Mouse (Mus musculus) lung, postnatal 0 days (tissue): Measurements from ENCODE around the gene C130026I21Rik. TPM values are rescaled to one million over a fixed set of nuclear protein-coding genes. Genes with fewer than 3 reads are reported as not detected.
"Not testable (repeated sequence)": the region's sequence is repeated elsewhere in the genome, so short reads cannot be mapped to it uniquely, and the experiment has no call there.

Experiments used
- ATAC-seq: fragments of 200-750 bp; cut with Nextera tagmentation; 2 replicates; pipeline ENCODE4 v1.8.0; 2017; ENCODE audit warnings: moderate library complexity
- DNase-seq: peaks from one replicate; pipeline ENCODE4 v3.0.0-alpha.2; 2016; ENCODE audit warnings: low spot score
- H3K27ac ChIP-seq: fragments of 300-500 bp; sonication (generic); 2 replicates; pipeline ENCODE4 v1.5.1; 2014; ENCODE audit warnings: antibody characterized with exemption, mild to moderate bottlenecking, low read length, mixed read lengths
- H3K27me3 ChIP-seq: fragments of 300-500 bp; sonication (generic); replicated peaks from 2 replicates; pipeline ENCODE4 v1.6.1; 2014; ENCODE audit warnings: low read length, mixed read lengths; ENCODE audit not compliant: insufficient read depth
- H3K36me3 ChIP-seq: fragments of 300-500 bp; sonication (generic); 2 replicates; pipeline ENCODE4 v1.6.1; 2014; ENCODE audit warnings: low read length, mixed read lengths; ENCODE audit not compliant: insufficient read depth
- H3K4me1 ChIP-seq: fragments of 300-500 bp; sonication (generic); 2 replicates; pipeline ENCODE4 v1.6.1; 2014; ENCODE audit warnings: antibody characterized with exemption, low read depth, low read length, mixed read lengths; ENCODE audit not compliant: insufficient read depth
- H3K4me2 ChIP-seq: fragments of 300-500 bp; sonication (generic); replicated peaks from 2 replicates; pipeline ENCODE4 v1.6.1; 2014; ENCODE audit warnings: low read depth, mild to moderate bottlenecking, low read length, moderate library complexity, mixed read lengths
- H3K4me3 ChIP-seq: fragments of 300-500 bp; sonication (generic); 2 replicates; pipeline ENCODE4 v1.5.1; 2014; ENCODE audit warnings: low read depth, low read length
- H3K9ac ChIP-seq: fragments of 300-500 bp; sonication (generic); replicated peaks from 2 replicates; pipeline ENCODE4 v1.6.1; 2014; ENCODE audit warnings: low read depth, mild to moderate bottlenecking
- H3K9me3 ChIP-seq: fragments of 300-500 bp; sonication (generic); 2 replicates; pipeline ENCODE4 v1.6.1; 2016; ENCODE audit warnings: low read length, mixed read lengths
- WGBS: fragments of 180-500 bp; shearing (Covaris S2); extraction: QIAGEN DNeasy Blood & Tissue Kit; methylation state at CpG from one replicate; pipeline ENCODE4 v1.1.7; 2014; 5-methylcytosine and 5-hydroxymethylcytosine counted together
- polyA plus RNA-seq: library from polyadenylated mRNA; unstranded; fragments of >200 nt; fragmentation: Nextera tagmentation; extraction: Ambion mirVana; gene quantifications from 2 replicates; pipeline ENCODE4 v1.2.1, GENCODE M21; 2015

The C130026I21Rik gene
- polyA plus RNA-seq, 1 experiment from 2014 or later: 0.72 TPM

DNA sequence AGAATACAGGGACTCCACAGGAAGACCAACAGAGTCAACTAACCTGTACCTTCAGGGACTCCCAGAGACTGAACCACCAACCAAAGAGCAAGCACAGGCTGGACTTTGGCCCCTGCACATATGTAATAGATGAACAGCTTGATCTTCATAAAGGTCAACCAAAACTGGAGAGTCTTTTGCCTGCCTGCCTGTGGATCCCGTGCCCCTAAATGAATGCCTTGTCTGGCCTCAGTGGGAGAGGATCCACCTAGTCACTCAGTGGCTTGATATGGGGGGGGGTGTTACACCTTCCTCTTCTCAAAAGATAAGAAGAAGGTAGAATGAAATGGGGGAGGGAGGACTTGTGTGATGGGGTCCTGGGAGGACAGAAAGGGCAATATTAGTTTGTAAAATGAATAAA lies 262.6 kb downstream of the C130026I21Rik start:
- not testable (repeated sequence) for H3K27me3 ChIP-seq, H3K9me3 ChIP-seq, DNase-seq, ATAC-seq, H3K4me2 ChIP-seq, H3K4me3 ChIP-seq, H3K9ac ChIP-seq, H3K36me3 ChIP-seq, H3K4me1 ChIP-seq, H3K27ac ChIP-seq
- 57% methylated on average over 1 of the region's 1 CpGs for WGBS

DNA sequence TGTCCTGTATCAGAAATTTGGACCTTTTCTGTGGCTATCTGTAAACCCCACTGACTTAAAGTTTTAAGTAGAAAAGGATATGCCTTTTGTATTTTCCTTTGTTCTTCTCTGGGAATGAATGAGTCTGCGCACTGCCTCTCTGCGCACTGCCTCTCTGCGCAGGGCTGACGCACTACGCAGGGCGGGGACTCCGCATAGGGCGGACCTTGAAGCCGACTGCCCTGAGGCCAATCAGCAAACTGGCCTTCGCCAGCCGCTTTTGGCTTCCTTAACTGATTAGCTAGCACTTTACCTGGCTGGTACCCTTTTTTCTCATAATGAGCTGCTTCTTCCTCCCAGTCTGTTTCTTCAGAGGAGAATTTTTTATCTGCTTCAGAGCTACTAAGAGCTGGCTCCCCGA lies 271.1 kb downstream of the C130026I21Rik start:
- H3K36me3 ChIP-seq, H3K4me3 ChIP-seq, H3K9ac ChIP-seq, H3K27me3 ChIP-seq, H3K9me3 ChIP-seq, H3K27ac ChIP-seq, DNase-seq, H3K4me2 ChIP-seq, ATAC-seq, H3K4me1 ChIP-seq: not testable (repeated sequence)
- WGBS: 94% methylated on average over 6 of the region's 12 CpGs

DNA sequence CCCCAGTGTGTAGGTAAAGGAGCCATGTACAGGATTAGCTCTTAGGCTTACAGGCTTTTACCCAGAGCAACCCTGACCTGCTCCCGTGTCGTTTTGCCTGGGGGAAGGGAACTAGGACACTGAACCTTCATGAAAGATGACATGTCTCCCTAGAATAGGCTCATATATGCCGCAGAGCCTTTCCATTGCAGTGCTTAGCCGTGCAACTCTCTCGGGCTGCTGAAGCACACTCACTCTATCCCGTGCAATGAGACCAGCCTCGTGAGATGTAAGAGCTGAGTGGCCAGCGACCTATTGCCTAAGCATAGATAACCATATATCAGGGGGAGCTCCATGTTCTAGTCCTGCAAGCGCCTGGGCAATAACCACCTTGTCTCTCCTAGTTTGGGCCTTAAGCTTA lies 274.1 kb downstream of the C130026I21Rik start:
- not testable (repeated sequence) for ATAC-seq, H3K9me3 ChIP-seq, H3K9ac ChIP-seq, H3K4me3 ChIP-seq, DNase-seq, H3K36me3 ChIP-seq, H3K27me3 ChIP-seq, H3K4me1 ChIP-seq, H3K4me2 ChIP-seq, H3K27ac ChIP-seq
- 77% methylated on average over 5 of the region's 9 CpGs for WGBS

DNA sequence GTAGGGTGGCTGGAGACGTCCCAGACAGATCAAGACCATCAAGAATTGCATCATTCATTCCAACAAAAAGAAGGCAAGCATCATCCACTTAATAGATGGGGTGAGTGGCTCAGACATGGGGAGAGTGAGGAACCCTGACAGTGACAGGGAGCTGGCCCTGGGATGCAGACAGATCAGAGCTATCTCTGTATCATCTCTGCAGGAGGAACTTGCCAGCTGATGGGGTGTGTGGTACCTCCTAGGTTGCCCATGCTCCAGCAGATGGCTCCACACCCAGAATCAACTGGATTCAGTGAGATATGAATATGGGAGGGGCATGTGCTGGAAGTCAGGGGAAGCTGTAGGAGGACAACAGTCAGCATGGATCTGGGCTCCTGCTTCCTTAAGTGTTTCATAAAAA lies 275.9 kb downstream of the C130026I21Rik start:
- no CpG with 5 or more reads among the region's 1 CpGs for WGBS
- DNase-seq, H3K36me3 ChIP-seq, H3K9me3 ChIP-seq, H3K4me3 ChIP-seq, H3K27me3 ChIP-seq, H3K4me2 ChIP-seq, ATAC-seq, H3K4me1 ChIP-seq, H3K9ac ChIP-seq, H3K27ac ChIP-seq: not testable (repeated sequence)

DNA sequence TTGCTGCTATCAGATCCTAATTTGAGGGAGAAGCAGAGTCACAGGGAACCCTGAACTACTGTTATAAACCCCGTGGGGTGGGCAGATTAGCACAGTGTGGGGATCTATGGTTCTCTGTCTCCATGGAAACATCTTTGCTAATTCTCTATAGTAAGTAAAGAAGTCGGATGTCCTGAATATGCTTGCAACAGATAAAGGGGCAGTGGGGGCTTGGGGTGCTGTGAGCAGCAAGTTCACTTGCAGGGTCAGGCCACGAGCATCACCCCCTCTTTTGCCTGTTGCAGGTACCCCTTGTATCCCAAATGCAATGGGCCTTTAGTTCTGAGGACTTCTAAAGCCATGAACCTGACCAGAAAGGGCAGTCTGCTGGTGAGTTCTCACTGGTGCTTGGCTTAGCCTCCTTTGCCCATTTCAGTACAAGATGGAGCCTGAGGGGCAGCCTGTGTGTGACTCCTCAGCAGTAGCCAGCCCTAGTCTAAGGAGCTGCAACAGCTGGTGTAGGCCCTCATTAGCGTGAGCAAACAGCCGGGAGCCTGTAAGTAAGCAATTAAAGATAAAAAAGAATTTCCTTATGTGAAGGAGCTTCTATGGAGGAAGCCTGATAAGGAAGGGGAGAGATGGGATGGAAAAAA lies 276.6 kb downstream of the C130026I21Rik start:
- not testable (repeated sequence) for H3K27ac ChIP-seq, DNase-seq
- no CpG with 5 or more reads among the region's 5 CpGs for WGBS

DNA sequence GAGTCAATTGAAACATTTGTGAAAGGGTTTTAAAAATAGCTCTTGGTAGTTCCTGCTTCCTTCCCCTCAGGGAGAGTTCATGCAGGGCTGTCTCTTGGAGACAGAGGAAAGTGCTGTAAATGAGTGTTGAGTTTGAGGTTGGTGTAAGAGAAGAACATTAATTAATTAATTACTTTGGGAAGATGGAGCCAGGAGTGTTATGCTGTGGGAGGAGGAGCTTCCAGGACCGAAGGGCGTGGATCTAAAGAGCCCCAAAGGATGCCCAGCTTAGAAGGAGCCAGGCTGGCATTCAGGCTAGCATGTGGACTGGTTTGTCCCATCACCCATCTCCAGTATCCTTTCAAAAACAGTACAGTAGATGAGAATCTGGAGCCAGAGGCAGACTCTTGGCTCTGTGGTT lies 277.1 kb downstream of the C130026I21Rik start:
- WGBS: no CpG with 5 or more reads among the region's 2 CpGs

More for the DNA sequence above, 276.6 kb downstream of the C130026I21Rik start:
- H3K9ac ChIP-seq, H3K9me3 ChIP-seq, H3K4me2 ChIP-seq, H3K4me1 ChIP-seq, H3K4me3 ChIP-seq, H3K27me3 ChIP-seq, H3K36me3 ChIP-seq: not testable (repeated sequence)
- ATAC-seq: 0 out of 2 replicates have a peak, but pooled peaks have one; percentile 17

DNA sequence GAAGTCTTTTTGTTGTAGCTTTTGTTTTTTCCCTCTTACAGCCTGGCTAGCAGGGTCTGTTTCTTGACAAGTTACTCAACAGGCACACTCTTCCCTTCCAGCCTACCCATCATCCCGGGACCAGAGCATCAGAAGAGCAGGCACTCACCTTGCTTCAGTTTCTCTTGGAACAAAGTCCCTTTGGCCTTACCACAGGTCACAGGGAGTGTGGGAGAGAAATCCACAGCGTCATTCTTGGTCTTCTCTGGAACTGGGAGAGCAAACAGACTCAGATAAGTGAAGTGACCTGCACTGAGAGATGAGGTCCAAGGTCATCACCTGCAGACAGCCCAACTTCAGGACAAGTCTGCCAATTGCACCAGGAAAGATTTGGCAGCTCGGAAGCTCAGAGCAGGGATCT lies 277.5 kb downstream of the C130026I21Rik start:
- H3K9ac ChIP-seq, H3K9me3 ChIP-seq, H3K4me3 ChIP-seq, H3K4me2 ChIP-seq, H3K36me3 ChIP-seq, H3K27ac ChIP-seq, DNase-seq, H3K27me3 ChIP-seq, H3K4me1 ChIP-seq: not testable (repeated sequence)
- WGBS: no CpG with 5 or more reads among the region's 3 CpGs
- ATAC-seq: peak; percentile 6; the same call in 1 of the 2 replicates

More for the DNA sequence above, 277.1 kb downstream of the C130026I21Rik start:
- H3K9me3 ChIP-seq, H3K4me1 ChIP-seq, H3K36me3 ChIP-seq, H3K4me3 ChIP-seq, DNase-seq, H3K9ac ChIP-seq, H3K27me3 ChIP-seq, H3K27ac ChIP-seq, H3K4me2 ChIP-seq: not testable (repeated sequence)
- peak; percentile 23 for ATAC-seq

DNA sequence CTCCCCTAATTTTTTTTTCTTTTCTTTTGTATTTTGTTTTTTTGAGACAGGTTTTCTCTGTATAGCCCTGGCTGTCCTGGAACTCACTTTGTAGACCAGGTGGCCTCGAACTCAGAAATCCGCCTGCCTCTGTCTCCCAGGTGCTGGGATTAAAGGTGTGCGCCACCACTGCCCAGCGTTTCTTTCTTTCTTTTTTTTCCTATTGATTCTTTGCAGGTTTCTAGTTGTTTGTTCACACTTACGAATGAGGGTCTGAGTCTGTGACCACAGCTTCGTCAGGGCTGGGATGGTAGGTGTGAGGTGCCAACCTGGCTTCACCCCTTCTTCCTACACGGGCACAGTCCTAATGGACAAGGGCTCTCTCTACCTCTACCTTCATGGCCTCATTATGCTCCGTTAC lies 281.3 kb downstream of the C130026I21Rik start:
- H3K9ac ChIP-seq, ATAC-seq, DNase-seq, H3K4me1 ChIP-seq, H3K36me3 ChIP-seq, H3K27me3 ChIP-seq, H3K9me3 ChIP-seq, H3K4me3 ChIP-seq, H3K27ac ChIP-seq, H3K4me2 ChIP-seq: not testable (repeated sequence)
- WGBS: 87% methylated on average over 6 of the region's 8 CpGs

DNA sequence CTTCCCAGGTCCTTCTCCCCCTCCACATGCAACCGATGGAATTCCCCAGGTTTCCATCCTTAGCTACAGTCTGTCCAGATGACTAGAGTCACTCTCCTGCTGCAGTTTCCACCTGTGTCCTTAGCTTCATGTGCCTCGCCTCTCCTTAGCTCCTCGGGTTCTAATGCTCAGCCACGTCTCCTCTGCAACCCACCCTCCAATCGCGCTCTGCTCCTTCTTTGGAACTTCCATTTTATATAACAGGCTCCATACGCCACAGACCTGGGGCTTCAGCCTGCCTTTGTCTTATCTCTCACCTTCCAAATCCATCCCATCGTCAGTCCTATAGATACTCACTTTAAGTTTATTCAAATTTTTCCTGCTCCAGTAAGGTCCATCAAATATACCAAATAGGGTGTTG lies 282.6 kb downstream of the C130026I21Rik start:
- H3K4me1 ChIP-seq: not testable (repeated sequence)
- 67% methylated on average over 5 of the region's 8 CpGs for whole genome bisulfite sequencing

DNA sequence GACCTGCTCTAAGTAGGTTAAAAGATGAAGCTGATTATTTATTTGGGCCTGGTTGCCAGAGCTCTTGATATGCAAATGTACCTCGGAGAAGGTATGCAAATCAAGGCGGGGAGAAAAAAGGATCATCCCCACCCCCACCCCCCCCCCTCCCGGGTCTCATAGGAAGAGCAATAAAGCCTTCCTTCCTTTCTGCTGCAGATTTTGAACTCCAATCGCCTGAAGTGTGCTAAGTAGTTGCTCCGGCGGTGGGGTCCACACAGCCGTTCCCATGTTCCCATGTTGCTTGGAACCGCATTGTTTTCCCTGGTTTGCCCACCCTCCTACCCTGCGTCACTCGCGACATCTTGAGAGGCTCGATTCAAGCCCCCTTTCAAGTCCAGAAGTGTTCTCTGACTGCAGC lies 308.6 kb downstream of the C130026I21Rik start:
- 5% methylated on average over 11 of the region's 12 CpGs for WGBS
- not testable (repeated sequence) for H3K9ac ChIP-seq, H3K9me3 ChIP-seq, DNase-seq, H3K4me2 ChIP-seq, H3K4me3 ChIP-seq, H3K27me3 ChIP-seq, ATAC-seq, H3K36me3 ChIP-seq, H3K4me1 ChIP-seq, H3K27ac ChIP-seq

More for the DNA sequence above, 282.6 kb downstream of the C130026I21Rik start:
- not testable (repeated sequence) for H3K4me3 ChIP-seq, H3K9ac ChIP-seq, H3K4me2 ChIP-seq, ATAC-seq, DNase-seq, H3K27ac ChIP-seq, H3K9me3 ChIP-seq, H3K36me3 ChIP-seq, H3K27me3 ChIP-seq
